Mouse (Mus musculus) spleen, postnatal 36 days (tissue): ENCODE results near the gene Nexmif.
"Not testable (repeated sequence)": the region's sequence is repeated elsewhere in the genome, so short reads cannot be mapped to it uniquely, and the experiment has no call there.

ENCODE experiments used
- DNase-seq, 2 experiments: peaks; one replicate each; pipeline ENCODE4 v3.0.0; 2022; ENCODE audit warnings: low spot score in 2 of 2, mixed read lengths in 1 of 2

The Nexmif gene

GRCm38 (mm10) chrX:104200736-104201591, at the start of gene Nexmif:
TSS of gene Nexmif (minus strand) at chrX:104201185.
- peak in 1 of 2 experiments; percentile 2 for DNase-seq

- DNase-seq = no peak
Observed at GRCm38 (mm10) chrX:104208701-104209100, 7.7 kb upstream of the Nexmif start.

GRCm38 (mm10) chrX:104201592-104202139, 681 bp upstream of the Nexmif start:
- DNase-seq = no peak

- no peak for DNase-seq
Observed at GRCm38 (mm10) chrX:104200388-104200735, 623 bp downstream of the Nexmif start.

- peak in 1 of 2 experiments; percentile 1 for DNase-seq
Observed at GRCm38 (mm10) chrX:104199611-104200387, 1.2 kb downstream of the Nexmif start.

GRCm38 (mm10) chrX:104199070-104199469, 1.9 kb downstream of the Nexmif start:
- DNase-seq = no peak

- DNase-seq = no peak
Observed at GRCm38 (mm10) chrX:104196561-104196960, 4.4 kb downstream of the Nexmif start.

GRCm38 (mm10) chrX:104179257-104179656, 21.7 kb downstream of the Nexmif start:
- DNase-seq = peak in 1 of 2 experiments; percentile 11

- no peak for DNase-seq
Observed at GRCm38 (mm10) chrX:104150072-104150471, 50.9 kb downstream of the Nexmif start.

- DNase-seq = not testable (repeated sequence)
Observed at GRCm38 (mm10) chrX:104115266-104115665, 85.7 kb downstream of the Nexmif start.

GRCm38 (mm10) chrX:104114596-104114995, 86.4 kb downstream of the Nexmif start:
- no peak for DNase-seq

GRCm38 (mm10) chrX:104054848-104055247, 146.1 kb downstream of the Nexmif start:
- no peak for DNase-seq

GRCm38 (mm10) chrX:104040276-104040675, 160.7 kb downstream of the Nexmif start:
- no peak for DNase-seq

- no peak for DNase-seq
Observed at GRCm38 (mm10) chrX:104033843-104034242, 167.1 kb downstream of the Nexmif start.

GRCm38 (mm10) chrX:104032756-104033155, 168.2 kb downstream of the Nexmif start:
- peak in 1 of 2 experiments; percentile 1 for DNase-seq
